Mouse (Mus musculus) liver, adult (tissue): ENCODE results near the gene Afg1l.

Experiments
- GATA4 ChIP-seq: IDR thresholded peaks from 2 replicates; pipeline ENCODE4 v1.6.1; 2014; ENCODE audit warnings: mild to moderate bottlenecking, low read length; ENCODE audit not compliant: insufficient replicate concordance

The Afg1l gene

DNA sequence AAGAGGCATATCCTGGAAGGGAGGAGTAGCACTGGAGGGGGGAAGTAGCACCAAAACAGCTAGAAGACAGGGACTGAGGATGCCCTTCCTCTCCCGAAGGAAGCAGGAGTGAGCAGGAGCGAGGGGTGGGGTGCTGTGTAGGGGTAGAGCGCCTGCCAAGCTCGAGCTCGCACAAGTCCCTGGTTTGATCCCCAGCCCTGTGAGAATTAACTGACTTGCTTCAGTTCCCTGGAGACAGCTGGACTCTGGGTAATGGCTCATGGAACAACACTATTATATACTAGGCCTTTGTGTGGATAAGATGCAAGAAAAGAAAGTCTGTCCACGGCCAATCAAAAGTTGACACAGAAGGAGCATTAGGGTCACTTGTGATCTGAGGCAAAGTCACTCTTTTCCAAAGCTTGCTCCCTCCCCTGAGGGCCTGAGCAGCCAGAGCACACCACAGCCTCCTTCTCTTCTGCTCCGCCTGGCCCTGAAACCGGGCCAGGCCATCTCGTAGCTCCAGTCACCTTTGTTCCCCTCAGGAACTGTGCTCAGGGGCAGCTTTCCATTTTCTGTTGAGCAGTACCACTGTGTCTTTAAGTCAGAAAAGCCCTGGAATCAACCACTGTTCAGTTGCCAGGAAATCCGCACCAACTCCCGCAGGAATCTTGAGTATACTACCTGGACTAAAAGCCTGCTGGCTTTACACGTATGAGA is 132.0 kb downstream of the Afg1l start:
- TF ChIP-seq GATA4, result no peak

GRCm38 (mm10) chr10:42342714-42343113 is 135.7 kb downstream of the Afg1l start:
- no peak for TF ChIP-seq GATA4

GRCm38 (mm10) chr10:42341815-42342457 is 136.4 kb downstream of the Afg1l start:
- TF ChIP-seq GATA4, result no peak

DNA sequence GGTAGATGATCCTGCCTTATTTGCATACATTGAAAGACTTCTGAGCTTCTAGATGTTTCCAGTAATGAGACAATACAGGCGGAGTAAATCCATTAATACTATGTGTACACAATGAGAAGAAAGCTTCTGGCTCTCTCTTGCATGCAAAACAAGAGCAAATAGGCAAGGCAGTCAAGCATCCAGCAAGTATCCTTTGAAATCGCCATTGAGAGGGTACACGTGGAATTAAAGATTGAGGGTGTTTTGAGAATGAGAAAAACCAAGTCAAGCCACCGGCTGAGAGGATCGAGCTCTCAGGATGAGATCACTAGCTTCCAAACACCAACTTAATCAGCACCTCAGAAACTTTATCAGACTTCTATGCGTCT is 138.0 kb downstream of the Afg1l start:
- TF ChIP-seq GATA4, result no peak

DNA sequence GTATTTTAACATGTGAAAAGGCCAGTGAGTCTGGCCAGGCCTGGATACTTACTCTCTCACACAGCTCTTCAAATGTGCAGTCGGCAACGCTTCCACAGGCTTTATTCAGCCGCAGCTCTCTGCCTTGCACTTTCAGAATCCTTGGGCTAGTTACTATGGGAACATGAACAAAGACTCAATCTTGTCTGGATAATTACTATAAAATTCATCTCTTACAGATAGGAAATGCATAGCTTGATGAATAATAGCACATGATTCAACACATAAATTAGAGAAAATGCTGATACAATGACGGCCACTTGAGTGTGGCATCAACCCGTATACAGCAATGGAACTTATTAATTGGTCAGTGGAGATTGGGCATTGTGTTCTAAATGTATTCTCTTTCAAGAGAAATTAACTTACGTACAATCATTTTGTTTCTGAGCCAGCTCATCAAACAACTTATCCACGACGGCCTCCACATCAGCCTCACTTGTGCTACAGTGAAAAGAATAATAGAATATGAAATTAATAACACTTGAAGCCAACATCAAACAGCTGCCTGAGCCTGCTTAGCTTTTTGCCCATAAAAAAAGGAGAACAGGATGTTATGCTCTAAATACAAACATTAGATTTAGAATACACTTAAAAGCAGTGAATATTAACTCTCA is 138.5 kb downstream of the Afg1l start:
- no peak for TF ChIP-seq GATA4

GRCm38 (mm10) chr10:42338456-42338855 is 139.9 kb downstream of the Afg1l start:
- no peak for TF ChIP-seq GATA4

DNA sequence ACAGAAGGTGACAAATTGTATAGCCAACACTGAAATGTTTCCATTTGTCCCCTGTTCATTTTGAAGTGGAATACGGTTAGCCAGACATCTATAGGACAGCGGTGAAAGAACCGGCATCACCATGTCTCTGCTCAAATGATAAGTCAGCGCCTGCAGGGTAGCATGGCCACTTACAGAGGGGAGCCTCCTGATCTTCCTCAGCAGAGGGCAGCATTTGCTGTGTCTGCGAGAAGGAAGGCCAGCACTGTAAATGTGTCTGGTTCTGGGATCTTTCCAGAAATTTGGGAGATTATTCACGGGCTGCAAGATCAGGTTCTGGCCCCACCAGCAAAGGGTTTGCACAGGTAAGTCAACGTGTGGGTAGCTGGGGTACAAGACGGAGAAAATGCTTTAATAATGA is 150.8 kb downstream of the Afg1l start:
- no peak for TF ChIP-seq GATA4

DNA sequence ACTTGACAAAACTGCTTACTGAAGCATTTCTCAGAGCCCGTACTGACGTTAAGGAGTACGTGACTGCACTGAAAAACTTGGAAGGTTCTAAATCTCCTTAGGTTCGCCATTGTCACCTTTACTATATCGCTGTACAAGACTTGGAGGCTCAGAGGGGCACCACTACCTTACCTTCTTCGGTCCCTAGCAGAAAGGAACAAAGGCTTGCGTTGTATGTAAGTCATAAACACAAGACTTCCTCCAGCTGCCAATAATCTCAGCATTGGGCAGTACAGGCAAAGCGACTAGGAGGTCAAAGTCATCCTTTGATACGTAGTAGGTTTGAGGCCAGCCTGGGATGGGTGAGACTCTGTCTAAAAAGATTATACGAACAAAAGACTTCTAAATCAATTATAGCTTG is 153.1 kb downstream of the Afg1l start:
- no peak for TF ChIP-seq GATA4

DNA sequence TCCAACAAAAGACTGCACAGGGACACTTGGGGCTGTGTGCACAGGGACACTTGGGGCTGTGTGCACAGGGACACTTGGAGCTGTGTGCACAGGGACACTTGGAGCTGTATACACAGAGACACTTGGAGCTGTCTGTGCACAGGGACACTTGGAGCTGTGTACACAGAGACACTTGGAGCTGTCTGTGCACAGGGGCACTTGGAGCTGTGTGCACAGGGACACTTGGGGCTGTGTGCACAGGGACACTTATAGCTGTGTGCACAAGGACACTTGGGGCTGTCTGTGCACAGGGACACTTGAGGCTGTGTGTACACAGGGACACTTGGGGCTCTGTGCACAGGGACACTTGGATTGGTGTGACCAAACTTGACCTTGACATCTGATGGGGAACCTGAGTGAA is 154.4 kb downstream of the Afg1l start:
- TF ChIP-seq GATA4, result no peak

GRCm38 (mm10) chr10:42313222-42313786 is 165.1 kb downstream of the Afg1l start:
- TF ChIP-seq GATA4, result no peak

DNA sequence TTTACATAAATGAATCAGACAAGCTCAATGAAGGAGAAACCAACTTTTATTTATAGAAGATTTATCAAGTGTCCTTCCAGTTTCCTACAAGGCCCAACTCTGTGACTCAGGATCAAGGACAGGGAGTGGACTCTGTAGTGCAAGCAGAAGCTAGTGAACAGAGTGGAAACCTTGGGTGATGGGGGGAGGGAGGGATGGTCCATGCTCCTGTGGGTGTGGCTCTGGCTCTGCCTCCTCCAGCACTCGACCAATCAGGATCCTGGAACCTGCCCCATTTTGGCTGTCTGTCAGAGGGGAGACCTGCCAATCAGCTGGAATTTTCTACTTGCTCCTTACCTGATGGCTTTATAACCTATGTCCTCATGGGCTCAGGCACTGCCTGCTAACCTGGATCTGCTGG is 165.8 kb downstream of the Afg1l start:
- TF ChIP-seq GATA4, result no peak

DNA sequence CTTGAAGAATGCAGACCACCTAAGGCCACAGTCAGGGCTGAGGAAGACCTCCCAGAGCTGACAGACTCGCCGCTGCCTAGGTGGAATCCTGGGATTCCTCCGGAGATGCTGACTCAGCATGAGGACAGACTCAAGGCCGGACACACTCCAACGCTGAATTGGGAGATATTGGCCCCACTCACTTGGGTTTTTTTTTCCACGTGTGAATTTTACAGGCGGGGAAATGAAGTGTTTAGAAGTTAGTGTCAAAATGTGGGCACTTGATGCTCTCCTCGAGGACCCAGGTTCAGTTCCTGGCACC is 169.7 kb downstream of the Afg1l start:
- TF ChIP-seq GATA4, result no peak

DNA sequence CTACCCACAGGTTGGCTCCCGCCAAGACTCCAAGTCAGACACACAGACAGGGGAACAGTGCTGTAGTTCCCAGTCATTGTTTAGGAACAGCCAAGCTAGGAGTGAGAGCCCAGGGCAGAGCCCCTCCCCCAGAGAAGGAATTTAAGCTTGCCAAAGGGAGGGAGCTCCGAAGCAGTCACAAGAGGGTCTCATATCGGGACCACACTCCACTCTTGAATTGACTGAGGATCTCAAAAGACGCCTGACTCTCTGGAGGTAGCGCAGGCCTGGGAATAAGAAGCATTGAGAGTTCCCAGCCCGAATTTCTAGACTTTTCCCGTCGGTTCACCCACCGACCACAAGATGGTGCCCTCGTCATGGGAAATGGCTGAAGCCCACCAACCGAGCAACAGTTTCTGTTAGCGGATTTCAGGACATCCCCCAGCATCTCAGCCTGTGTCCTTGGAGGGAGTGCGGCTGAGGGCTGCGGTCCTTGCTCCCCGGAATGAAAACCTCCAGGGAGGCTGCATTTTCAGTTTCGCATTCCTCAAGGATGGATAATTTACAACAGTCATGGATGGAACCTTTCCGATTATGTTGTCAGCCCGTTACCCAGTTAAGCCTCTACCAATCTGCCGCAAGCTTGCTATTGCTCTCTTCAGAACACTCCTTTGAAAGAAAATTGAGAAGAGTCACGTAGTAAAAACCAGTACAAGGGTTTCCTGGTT is 170.2 kb downstream of the Afg1l start:
- TF ChIP-seq GATA4, result no peak

- no peak for TF ChIP-seq GATA4
These were observed 171.9 kb downstream of the Afg1l start for GRCm38 (mm10) chr10:42306422-42306821.

DNA sequence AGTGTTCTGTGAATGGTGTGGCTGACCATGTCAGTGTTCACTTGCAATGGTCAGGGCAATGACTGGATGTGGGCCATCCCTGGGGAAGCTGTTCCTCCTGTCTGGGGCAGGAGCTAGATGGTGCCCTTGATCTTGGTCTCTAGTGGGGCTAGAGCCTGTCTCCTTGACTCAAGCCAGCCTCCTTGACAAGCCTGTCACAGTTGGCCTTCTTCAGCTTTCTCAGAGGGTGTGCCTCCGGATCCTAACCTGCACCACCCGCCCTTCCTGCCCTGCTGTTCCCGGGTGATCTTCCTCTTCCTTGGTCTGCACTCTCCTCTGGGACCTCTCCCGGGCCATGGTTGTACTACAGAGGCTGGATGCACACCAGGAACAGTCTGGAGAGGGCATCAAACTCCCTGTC is 177.6 kb downstream of the Afg1l start:
- TF ChIP-seq GATA4, result no peak

DNA sequence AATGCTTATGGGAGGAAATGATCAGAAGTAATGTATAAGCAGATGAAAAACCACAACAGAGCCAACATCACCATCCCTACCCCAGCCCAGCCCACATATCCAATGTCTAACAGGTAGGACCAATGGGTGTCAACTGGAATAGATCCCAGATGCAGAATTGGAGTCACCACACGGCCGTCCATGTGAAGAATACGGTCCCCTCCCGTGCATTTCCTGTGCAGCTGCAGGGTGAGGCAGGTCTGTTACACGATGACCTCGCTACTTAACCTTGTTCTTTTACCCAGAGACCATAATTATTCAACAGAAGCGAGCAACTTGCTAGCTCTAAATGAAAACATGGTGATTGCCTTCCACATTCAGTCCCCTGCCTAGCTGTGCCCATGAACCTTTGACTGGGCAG is 178.4 kb downstream of the Afg1l start:
- no peak for TF ChIP-seq GATA4
